Mouse (Mus musculus): ENCODE results near the gene Tes.

DNA sequence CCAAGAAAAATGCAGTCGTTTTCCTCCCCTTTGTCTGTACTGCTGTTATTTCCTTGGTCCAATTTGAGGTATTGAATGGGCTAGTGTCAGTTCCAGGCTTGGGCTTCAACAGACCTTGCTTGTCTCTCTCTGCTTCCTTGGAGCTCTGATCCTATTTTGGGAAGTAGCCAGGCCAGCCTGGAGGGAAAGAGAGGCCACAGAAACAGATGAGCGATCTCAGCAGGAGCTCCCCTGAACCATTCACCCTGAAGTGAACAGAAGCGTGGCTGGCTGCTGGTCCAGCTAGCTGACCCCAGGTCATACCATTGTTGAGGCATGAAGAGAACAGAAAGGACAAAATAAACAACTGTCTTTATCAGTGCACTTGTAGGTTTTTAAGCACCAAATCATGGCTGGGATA lies 12.8 kb downstream of the Tes start:
- TF ChIP-seq EP300 (IDR thresholded peaks at IDR 0.05; ENCODE audit: insufficient read depth, low read depth, low read length) (no peak), CTCF (IDR thresholded peaks at IDR 0.05) (no peak)

All from heart, adult 2 months (tissue).